Mouse (Mus musculus) inflammation-experienced regulatory T-cells, adult 16 weeks (primary cell): ENCODE results near the gene Olfr661. TPM values are rescaled to one million over a fixed set of nuclear protein-coding genes. Genes with fewer than 3 reads are reported as not detected.

Experiments
- polyA plus RNA-seq: library from polyadenylated mRNA; unstranded; fragments of 100-300 nt; shearing (Covaris generic); gene quantifications from one replicate; pipeline ENCODE4 v1.2.1, GENCODE M21; 2017

Olfr661 gene
- not detected for polyA plus RNA-seq

GRCm38 (mm10) chr7:104686201-104686600, at the start of gene Olfr661:
TSS of gene Olfr661 (plus strand) at chr7:104686501.

GRCm38 (mm10) chr7:104646841-104647482, 39.3 kb upstream of the Olfr661 start, which contains the start of gene Olfr658:
TSS of gene Olfr658 (minus strand) at chr7:104647305.

GRCm38 (mm10) chr7:104666453-104666852, 19.8 kb upstream of the Olfr661 start, which contains the start of gene Olfr659:
TSS of gene Olfr659 (plus strand) at chr7:104666753.

Other genes starting within 250 kb of the Olfr661 start
- 67.1 TPM for gene Trim30a, start 221.3 kb upstream of the Olfr661 start, polyA plus RNA-seq
- gene Trim30d, start 178.7 kb upstream of the Olfr661 start, polyA plus RNA-seq = 28.0 TPM
- not detected for gene Olfr651, start 136.4 kb upstream of the Olfr661 start, polyA plus RNA-seq
- not detected for gene Olfr652, start 125.6 kb upstream of the Olfr661 start, polyA plus RNA-seq
- not detected for gene Olfr653, start 109.2 kb upstream of the Olfr661 start, polyA plus RNA-seq
- gene Olfr654, start 99.5 kb upstream of the Olfr661 start, polyA plus RNA-seq = not detected
- not detected for gene Olfr655, start 84.7 kb upstream of the Olfr661 start, polyA plus RNA-seq
- not detected for gene Olfr656, start 72.5 kb upstream of the Olfr661 start, polyA plus RNA-seq
- not detected for gene Olfr657, start 61.7 kb upstream of the Olfr661 start, polyA plus RNA-seq
- not detected for gene Olfr658, start 39.2 kb upstream of the Olfr661 start, polyA plus RNA-seq
- gene Olfr659, start 19.7 kb upstream of the Olfr661 start, polyA plus RNA-seq = 0.10 TPM
- not detected for gene Usp17le, start 91.0 kb downstream of the Olfr661 start, polyA plus RNA-seq
- not detected for gene Usp17lb, start 156.1 kb downstream of the Olfr661 start, polyA plus RNA-seq
- not detected for gene Usp17la, start 170.5 kb downstream of the Olfr661 start, polyA plus RNA-seq
- gene Olfr665, start 191.5 kb downstream of the Olfr661 start, polyA plus RNA-seq = not detected
- gene Olfr666, start 209.5 kb downstream of the Olfr661 start, polyA plus RNA-seq = not detected
- gene Olfr667, start 235.0 kb downstream of the Olfr661 start, polyA plus RNA-seq = not detected
- not detected for gene Olfr668, start 241.6 kb downstream of the Olfr661 start, polyA plus RNA-seq
- not detected for gene Olfr669, start 247.7 kb downstream of the Olfr661 start, polyA plus RNA-seq